Mouse (Mus musculus) brain, embryonic 14.5 days (tissue): ENCODE measurements around the gene Tnfaip8l1. TPM values are rescaled to one million over a fixed set of nuclear protein-coding genes. Genes with fewer than 3 reads are reported as not detected.

ENCODE experiments used
- DNase-seq: peaks from one replicate; pipeline ENCODE4 v3.0.0-alpha.2; 2011; ENCODE audit warnings: low read depth
- CTCF ChIP-seq: fragments of 200-500 bp; IDR thresholded peaks from 2 replicates; pipeline ENCODE4 v1.5.1; 2012; ENCODE audit warnings: inconsistent platforms, mild to moderate bottlenecking, moderate library complexity, borderline replicate concordance; ENCODE audit not compliant: insufficient read depth, insufficient read length; ENCODE audit errors: extremely low read depth
- POLR2A ChIP-seq: fragments of 200-500 bp; IDR thresholded peaks from 2 replicates; pipeline ENCODE4 v1.6.1; 2012; ENCODE audit warnings: mild to moderate bottlenecking, inconsistent platforms, borderline replicate concordance; ENCODE audit not compliant: poor library complexity, insufficient read depth, insufficient read length, severe bottlenecking; ENCODE audit errors: extremely low read depth
- polyA plus RNA-seq: library from polyadenylated mRNA; depleted of rRNA; stranded (reverse); fragments of >200 nt; gene quantifications from 2 replicates; pipeline ENCODE4 v1.2.3, GENCODE M21; 2012; rRNA removed

Gene Tnfaip8l1
- 9.8 TPM in 2 replicates for polyA plus RNA-seq

GRCm38 (mm10) chr17:56162231-56162774, at the start of gene Tnfaip8l1:
TSS of gene Tnfaip8l1 (plus strand) at chr17:56162477.
- peak; percentile 97 for DNase-seq
- TF ChIP-seq POLR2A (peak; percentile 31; the same call in 1 of the 2 replicates), CTCF (no peak)

DNA sequence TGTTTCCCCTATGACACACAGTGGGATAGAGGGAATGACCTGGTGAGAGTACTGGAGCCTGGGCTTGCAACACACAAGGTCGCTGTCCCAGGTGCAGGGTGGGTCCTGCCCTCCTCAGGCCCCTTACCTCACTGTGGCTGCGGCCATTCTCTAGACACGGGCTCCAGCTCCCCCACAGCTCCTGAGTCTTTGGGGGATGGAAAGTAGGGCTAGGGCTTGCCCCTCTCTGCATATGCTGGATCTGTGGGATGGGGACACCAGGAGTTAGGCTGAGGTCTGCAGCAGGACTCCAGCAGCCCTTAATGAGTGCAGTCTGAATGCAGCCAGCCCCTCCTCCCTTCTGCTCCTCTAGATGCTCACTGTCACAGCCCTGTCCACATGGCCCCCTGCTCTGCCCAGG, 49.5 kb upstream of the Tnfaip8l1 start:
- TF ChIP-seq POLR2A (no peak), CTCF (no peak)
- DNase-seq, result no peak

GRCm38 (mm10) chr17:56116193-56116592, 46.1 kb upstream of the Tnfaip8l1 start:
- TF ChIP-seq POLR2A (no peak), CTCF (no peak)

DNA sequence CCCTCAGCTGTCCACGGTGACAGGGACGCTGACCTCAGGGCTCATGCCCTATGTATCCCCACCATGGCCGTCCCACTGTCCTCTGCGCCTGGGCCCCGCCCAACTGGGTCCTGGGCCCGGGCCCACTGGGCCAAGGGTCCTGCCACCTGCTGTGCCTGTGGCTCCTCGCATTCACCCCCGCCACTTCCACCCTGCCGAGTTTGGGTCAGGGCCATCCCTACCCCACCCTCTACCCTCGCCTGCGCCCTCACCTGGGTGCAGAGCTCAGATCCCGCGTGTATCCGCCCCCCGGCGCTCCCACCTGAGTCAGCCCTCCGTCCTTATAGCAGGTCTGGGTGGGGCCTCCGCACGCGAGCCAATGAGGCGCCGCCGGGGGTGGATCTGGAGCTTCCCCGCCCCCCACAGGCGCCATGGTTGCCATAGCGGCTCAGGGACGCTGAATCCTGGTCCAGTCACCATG, 45.0 kb upstream of the Tnfaip8l1 start, which contains the start of gene Plin5:
Plin5 (minus strand) TSS at position 346 of the 460 bp plus-strand sequence.
- TF ChIP-seq POLR2A, result no peak
- no peak for TF ChIP-seq CTCF
- peak; percentile 39 for DNase-seq

More at GRCm38 (mm10) chr17:56116193-56116592, 46.1 kb upstream of the Tnfaip8l1 start:
- no peak for DNase-seq

DNA sequence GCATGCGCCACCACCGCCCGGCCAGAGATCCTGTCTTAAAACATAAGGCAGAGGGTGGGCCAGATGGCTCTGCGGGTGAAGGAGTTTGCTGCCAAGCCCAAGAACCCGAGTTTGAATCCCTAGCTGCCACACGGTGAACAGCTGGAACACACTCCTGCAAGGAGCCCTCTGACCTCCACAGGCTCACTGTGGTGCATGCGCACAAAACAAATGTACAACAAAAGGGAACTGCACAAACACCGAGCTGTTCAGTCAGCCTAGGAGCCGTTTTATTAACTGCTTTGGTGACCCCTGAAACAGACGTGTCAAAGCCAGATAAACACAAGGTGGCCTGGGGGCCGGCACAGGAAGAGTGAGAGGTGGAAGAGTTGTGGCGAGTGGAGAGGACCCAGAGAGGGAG, 42.8 kb upstream of the Tnfaip8l1 start:
- no peak for TF ChIP-seq POLR2A
- TF ChIP-seq CTCF, result no peak
- DNase-seq, result no peak

DNA sequence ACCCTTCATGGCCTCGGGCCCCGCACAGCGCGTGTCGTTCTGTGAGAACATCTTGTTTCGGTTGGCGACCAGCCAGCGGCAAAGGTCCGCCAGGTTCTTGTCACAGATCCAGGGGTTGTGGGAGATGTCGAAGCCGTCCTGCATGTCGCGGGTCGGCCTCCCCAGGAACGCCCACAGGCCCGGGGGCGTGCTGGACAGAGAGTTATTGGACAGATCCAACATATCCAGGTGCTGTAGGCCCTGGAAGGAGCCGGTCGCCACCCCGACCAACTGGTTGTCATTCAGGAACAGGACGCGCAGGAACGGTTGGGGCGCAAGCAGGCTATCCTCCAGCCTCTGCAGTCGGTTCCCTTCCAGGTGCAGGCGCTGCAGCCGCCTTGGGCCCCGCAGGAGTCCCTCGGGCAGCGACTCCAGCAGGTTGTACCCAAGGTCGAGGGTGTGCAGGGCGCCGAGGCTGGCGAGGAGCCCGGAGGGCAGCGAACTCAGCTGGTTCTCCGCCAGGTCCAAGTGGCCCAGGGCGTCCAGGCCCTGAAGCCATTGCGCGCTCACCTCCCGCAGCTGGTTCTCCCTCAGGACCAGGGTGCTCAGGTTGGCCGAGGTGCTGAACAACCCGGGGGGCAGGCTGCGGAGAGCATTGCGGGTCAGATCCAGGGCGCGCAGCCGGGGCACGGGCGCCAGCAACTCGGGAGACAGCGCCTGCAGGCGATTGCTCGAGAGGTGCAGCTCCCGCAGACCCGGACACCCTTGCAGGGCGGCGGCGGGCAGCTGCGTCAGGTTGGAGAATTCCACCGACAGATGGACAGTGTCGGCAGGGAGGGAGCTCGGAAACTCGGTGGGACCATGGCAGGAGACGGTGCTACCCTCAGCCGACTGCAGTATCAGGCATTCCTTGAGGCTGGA, 42.0 kb upstream of the Tnfaip8l1 start:
- no peak for DNase-seq
- no peak for TF ChIP-seq CTCF
- no peak for TF ChIP-seq POLR2A

DNA sequence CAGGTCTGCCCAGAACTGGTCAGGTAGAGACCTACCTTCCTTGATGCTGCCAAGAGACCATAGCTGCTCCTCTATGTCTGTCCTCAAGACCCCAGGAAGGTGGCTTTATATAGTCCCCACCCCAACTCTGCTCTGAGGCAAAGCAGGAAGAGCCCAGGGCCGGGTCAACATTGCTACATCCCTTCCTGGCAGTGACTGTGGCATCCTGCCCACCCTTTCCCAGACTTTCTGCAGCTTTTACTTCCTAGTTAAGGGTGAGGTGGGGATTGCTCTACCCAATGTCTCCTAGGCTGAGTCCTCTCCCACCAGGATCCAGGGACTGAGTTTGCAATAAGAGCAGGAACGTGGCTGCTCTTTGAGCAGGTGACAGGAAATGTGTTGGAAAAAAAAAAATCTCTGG, 40.5 kb upstream of the Tnfaip8l1 start, which contains the start of gene Lrg1:
Lrg1 (minus strand) TSS at position 176 of the 400 bp plus-strand sequence.
- TF ChIP-seq CTCF (no peak), POLR2A (no peak)
- no peak for DNase-seq

DNA sequence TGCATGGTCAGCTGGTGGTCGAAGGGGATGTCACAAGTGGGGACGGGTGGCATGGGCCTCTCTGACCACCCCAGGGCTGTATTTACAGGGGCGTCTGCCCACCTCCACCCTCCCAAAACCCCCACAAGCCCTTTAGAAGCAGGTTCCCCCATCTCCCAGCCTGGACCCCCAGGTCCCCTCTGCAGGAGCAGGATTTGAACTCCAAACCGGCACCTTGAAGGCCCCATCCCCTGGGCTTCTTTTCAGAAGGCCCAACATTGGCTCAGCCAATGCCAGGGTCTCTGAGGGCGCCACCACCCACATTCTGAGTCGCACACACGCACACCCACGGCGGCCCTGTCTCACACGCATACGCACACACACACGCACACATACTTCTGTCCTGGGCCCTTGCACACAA, 39.1 kb upstream of the Tnfaip8l1 start:
- no peak for TF ChIP-seq POLR2A
- TF ChIP-seq CTCF, result no peak
- no peak for DNase-seq

- TF ChIP-seq POLR2A (no peak), CTCF (no peak)
- no peak for DNase-seq
These were observed 38.5 kb upstream of the Tnfaip8l1 start for GRCm38 (mm10) chr17:56123681-56124340.

DNA sequence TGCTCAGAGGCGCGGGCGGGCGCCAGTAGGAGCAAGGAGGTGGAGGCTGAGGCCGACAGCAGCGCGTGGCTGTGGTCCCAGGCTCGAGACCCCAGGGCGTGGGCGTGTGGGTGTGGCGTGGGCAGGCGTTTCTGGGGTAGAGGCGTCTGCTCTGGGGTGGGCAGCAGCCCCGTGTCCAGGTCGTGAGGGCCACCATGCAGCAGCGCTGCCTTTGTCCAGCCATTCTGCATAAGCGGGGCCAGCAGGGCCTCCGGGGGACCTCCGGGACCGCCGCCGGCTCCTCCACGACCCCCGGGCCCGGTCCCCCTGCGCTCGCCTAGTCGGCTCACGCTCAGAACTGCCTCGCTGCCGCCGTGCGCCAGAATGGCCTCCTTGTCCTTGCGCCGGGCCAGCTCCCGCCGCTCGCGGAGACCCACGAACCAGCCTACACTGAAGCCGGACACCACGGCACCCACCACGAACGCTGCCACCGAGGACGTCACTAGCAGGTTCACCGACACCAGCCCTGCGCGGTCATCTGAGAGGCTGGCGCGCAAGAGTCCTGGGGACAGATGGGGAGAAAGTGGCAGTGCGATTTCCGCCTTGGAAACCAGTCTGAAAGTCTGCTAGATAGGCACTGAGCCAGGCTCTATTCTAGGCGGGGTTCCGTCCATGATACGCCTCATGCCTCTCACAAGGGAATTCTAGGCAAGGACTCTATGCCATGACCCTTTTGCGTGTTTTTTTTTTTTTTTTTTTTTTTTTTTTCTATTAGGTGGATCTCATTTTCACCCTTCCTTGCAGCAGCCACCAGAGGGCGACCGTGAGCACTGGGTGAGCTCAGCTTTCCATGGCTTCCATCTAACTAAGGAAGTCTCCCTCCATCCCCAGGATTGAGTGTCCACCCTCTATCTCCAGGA, 37.7 kb upstream of the Tnfaip8l1 start:
- TF ChIP-seq CTCF (peak; percentile 75), POLR2A (no peak)
- peak; percentile 51 for DNase-seq
